Mouse (Mus musculus) naive thymus-derived CD4-positive, alpha-beta T cell, adult 5 months (primary cell): ENCODE measurements around the gene Il10ra. TPM values are rescaled to one million over a fixed set of nuclear protein-coding genes. Genes with fewer than 3 reads are reported as not detected.

Experiments
- polyA plus RNA-seq: library from polyadenylated mRNA; unstranded; fragments of 100-300 nt; shearing (Covaris generic); gene quantifications from one replicate; pipeline ENCODE4 v1.2.1, GENCODE M21; 2017

Il10ra gene
- 11.6 TPM for polyA plus RNA-seq

DNA sequence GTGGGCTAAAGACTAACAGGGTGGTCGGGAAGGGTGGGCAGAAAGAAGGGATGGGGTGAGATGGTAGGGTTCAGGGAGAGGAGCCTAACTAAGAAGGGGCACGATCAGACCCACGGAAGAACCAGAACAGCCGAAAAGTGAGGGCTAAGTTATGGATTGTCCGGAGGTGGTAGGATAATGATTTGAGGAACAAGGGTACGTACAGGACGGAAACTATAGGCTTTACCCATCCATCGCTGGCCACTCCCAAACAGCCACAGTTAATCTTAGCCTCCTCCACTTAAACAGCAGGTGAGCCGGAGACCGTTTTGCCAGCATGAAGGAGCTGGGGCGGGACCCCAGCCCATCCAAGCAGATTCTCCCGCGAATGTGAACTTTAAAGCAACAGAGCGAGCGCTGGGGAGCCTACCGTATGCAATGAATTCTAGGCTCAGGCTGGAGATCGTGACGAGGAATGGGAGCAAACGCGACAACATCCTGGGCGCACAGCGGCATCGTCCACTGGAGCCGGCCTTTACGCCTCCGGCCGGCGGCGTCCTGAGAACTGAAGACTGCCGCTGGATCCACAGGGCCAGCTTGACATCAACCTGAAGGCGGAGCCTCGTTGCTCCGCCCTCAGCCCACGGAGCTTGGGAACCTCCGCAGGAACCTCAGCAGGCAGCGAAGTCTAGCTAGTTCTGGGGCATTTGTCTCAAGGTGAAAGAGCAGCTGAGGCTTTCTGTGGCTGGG, at the start of gene Il10ra:
TSS of gene Il10ra (minus strand) at position 553 of the 729 bp plus-strand sequence.

Other genes with a start within 250 kb of the Il10ra start
- gene Mpzl2, start 229.3 kb downstream of the Il10ra start, polyA plus RNA-seq: 0.12 TPM
- 18.5 TPM for gene Mpzl3, start 214.0 kb downstream of the Il10ra start, polyA plus RNA-seq
- gene Jaml, start 190.0 kb downstream of the Il10ra start, polyA plus RNA-seq: 6.5 TPM
- gene Scn2b, start 151.4 kb downstream of the Il10ra start, polyA plus RNA-seq: not detected
- gene Scn4b, start 130.8 kb downstream of the Il10ra start, polyA plus RNA-seq: not detected
- 0.27 TPM for gene BC049352, start 87.1 kb downstream of the Il10ra start, polyA plus RNA-seq
- gene Tmprss4, start 65.1 kb downstream of the Il10ra start, polyA plus RNA-seq: not detected
- gene Tmprss13, start 50.0 kb upstream of the Il10ra start, polyA plus RNA-seq: not detected
- gene Fxyd6, start 101.0 kb upstream of the Il10ra start, polyA plus RNA-seq: not detected
- gene Fxyd2, start 130.5 kb upstream of the Il10ra start, polyA plus RNA-seq: not detected
- 0.24 TPM for gene Dscaml1, start 157.5 kb upstream of the Il10ra start, polyA plus RNA-seq